Mouse (Mus musculus) right cerebral cortex, postnatal 14 days (tissue): Measurements from ENCODE around the gene Chd2.
"Not testable (repeated sequence)": the region's sequence is repeated elsewhere in the genome, so short reads cannot be mapped to it uniquely, and the experiment has no call there.

Experiments used
- DNase-seq: peaks from one replicate; pipeline ENCODE4 v3.0.0; 2022

Chd2 gene

GRCm38 (mm10) chr7:73541412-73542130 lies at the start of gene Chd2:
TSS of gene Chd2 (minus strand) at chr7:73541830.
- DNase-seq, result peak; percentile 54

- DNase-seq, result no peak
Observed at GRCm38 (mm10) chr7:73590757-73591156, 49.1 kb upstream of the Chd2 start.

GRCm38 (mm10) chr7:73589208-73589771 lies 47.7 kb upstream of the Chd2 start:
- peak; percentile 32 for DNase-seq

- DNase-seq, result peak; percentile 32
Observed at GRCm38 (mm10) chr7:73588351-73588906, 46.8 kb upstream of the Chd2 start.

GRCm38 (mm10) chr7:73586717-73587116 lies 45.1 kb upstream of the Chd2 start:
- DNase-seq, result no peak

GRCm38 (mm10) chr7:73586206-73586605 lies 44.6 kb upstream of the Chd2 start:
- no peak for DNase-seq

- no peak for DNase-seq
Observed at GRCm38 (mm10) chr7:73585114-73586032, 43.7 kb upstream of the Chd2 start.

- DNase-seq, result peak; percentile 52
Observed at GRCm38 (mm10) chr7:73584009-73584995, 42.7 kb upstream of the Chd2 start.

- no peak for DNase-seq
Observed at GRCm38 (mm10) chr7:73583400-73583799, 41.8 kb upstream of the Chd2 start.

- DNase-seq, result no peak
Observed at GRCm38 (mm10) chr7:73581836-73582375, 40.3 kb upstream of the Chd2 start.

- no peak for DNase-seq
Observed at GRCm38 (mm10) chr7:73579072-73579731, 37.6 kb upstream of the Chd2 start.

- no peak for DNase-seq
Observed at GRCm38 (mm10) chr7:73577888-73578421, 36.3 kb upstream of the Chd2 start.

GRCm38 (mm10) chr7:73576101-73576936 lies 34.7 kb upstream of the Chd2 start:
- DNase-seq, result no peak

- no peak for DNase-seq
Observed at GRCm38 (mm10) chr7:73575257-73575656, 33.6 kb upstream of the Chd2 start.

GRCm38 (mm10) chr7:73574673-73575072 lies 33.0 kb upstream of the Chd2 start:
- not testable (repeated sequence) for DNase-seq

GRCm38 (mm10) chr7:73572571-73572970 lies 30.9 kb upstream of the Chd2 start:
- DNase-seq, result no peak

GRCm38 (mm10) chr7:73568801-73569403 lies 27.3 kb upstream of the Chd2 start:
- DNase-seq, result no peak

GRCm38 (mm10) chr7:73567754-73568161 lies 26.1 kb upstream of the Chd2 start:
- DNase-seq, result no peak

GRCm38 (mm10) chr7:73564131-73564530 lies 22.5 kb upstream of the Chd2 start:
- DNase-seq, result no peak
